Mouse (Mus musculus): ENCODE measurements around the gene Ptov1.

- no peak for TF ChIP-seq CTCF (IDR thresholded peaks at IDR 0.05; ENCODE audit: low read depth, low read length)
- TF ChIP-seq POLR2A (IDR thresholded peaks at IDR 0.05; ENCODE audit: extremely low read depth, insufficient read depth, low read length), result peak; percentile 73
These were observed 15.1 kb downstream of the Ptov1 start for GRCm38 (mm10) chr7:44854356-44855031.
